Mouse (Mus musculus) urinary bladder, postnatal 25 days (tissue): ENCODE measurements around the gene P4ha2.

Experiments used
- DNase-seq: peaks from one replicate; pipeline ENCODE4 v3.0.0; 2022; ENCODE audit warnings: low spot score

P4ha2 gene

DNA sequence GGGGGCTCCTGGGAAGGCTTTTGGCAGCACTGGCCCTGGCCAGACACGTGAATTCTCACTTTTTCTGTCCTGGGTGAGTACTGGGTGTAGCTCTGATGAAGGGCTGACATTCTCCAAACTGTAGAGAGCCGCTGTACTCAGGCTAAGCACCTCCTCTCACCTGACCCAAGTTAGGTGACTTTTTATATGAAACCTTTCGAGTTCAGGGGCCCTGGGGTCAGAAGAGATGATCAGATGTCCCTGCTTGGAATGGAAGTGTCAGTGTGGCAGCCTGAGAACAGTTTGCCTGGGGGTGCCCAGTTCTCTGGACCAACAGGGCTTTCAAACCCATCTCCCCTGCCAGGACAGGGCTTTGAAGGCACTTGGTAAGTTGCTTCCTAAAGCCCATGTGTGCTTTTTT is 8.2 kb downstream of the P4ha2 start:
- DNase-seq: no peak

DNA sequence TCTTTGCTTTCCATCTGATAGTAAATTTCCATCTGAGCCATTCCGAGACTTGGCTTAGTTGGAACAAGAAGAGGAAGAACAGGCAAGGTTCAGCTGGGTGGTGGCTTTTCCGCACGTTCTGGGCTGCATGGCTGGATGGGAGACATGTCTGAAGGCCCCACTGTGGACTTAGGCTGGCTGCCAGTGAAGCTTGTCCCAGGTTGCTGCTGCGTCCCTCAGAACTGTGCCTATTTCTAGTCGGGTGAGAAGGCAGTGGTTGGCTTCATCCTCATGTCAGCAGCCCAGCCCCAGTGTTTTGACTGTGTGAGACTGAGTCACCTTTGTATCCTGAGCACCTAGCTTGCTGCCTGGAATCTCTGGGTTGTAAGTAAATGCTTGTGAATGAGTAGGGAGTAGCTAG is 9.0 kb downstream of the P4ha2 start:
- no peak for DNase-seq

GRCm38 (mm10) chr11:54111291-54111690 is 11.4 kb downstream of the P4ha2 start:
- DNase-seq: no peak

- DNase-seq: no peak
Observed at GRCm38 (mm10) chr11:54111976-54112741, 12.3 kb downstream of the P4ha2 start.

DNA sequence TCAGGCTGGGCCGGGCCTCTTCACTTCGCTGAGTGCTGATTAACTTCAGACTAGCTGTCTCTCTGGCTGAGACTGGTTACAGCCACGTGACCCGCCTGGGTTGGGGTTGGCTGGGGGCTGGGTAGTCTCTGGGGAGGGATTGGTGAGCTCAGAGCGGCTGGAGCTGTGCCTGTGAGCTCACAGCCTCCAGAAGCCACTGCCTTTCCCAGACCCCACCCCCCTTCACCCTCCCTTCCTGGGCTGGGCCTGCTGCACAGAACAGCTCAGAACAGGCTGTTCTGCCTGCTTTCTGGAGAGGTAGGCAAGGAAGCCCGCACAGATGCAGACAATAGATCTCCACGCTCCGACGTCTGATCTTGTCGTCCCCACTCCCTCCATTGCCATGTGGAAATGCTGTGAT is 13.0 kb downstream of the P4ha2 start:
- peak; percentile 75 for DNase-seq

- DNase-seq: no peak
Observed at GRCm38 (mm10) chr11:54113352-54113751, 13.5 kb downstream of the P4ha2 start.

DNA sequence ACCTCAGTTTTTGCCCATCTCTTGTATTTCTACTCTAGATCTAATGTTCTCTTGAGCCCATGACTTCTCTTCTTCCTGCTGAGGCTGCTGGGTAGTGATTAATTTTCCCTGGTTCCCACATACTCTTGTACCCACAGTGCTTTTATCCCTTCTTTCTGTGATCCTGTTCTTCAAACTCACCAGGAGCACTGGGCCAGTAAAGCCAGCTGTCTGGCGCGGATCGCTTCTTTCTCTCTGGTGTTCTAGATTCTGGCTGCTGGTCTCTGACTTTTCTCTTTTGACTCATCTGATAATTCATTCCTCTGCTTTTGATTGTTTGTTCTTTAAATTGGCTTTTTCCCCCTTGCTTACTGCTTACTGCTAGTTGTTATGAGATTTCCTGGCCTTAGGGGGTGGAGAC is 14.9 kb downstream of the P4ha2 start:
- DNase-seq: no peak

DNA sequence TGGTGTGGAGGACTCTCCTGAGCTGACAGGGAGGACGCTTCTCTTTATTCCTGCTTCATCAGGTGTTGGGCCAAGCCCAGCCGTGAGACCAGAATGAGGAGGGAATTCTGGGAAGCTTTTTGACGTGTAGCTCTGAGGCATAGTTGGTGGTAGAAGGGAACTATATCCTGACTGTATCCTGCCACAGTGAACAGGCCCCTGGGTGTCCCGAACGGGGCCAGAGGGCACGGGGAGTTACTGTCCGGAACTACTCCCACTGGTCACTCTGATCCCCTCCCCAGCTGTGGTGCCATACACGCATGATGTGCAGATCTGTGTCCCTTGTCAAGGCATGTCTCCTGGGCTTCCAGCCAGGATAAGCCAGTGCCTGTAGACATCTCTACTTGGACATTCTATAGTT is 15.4 kb downstream of the P4ha2 start:
- no peak for DNase-seq

DNA sequence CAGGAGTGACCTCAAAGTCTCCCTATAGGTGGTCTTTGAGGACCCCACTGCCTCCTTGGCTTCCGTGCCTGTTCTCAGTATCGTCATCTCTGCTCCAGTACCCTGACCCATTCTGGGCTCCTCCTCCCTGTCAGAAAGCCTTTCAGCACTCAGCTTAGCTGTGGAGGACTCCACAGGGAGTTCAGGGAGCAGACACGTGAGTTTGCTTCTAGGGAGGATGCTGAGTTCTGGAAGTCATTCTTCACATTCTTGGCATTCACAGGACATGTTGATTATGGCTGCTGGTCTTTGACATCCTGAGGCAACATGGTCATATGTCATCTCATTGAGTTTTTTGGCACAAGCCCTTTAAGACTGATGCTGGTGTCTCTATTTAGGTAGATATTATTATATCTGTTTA is 16.0 kb downstream of the P4ha2 start:
- DNase-seq: no peak

- DNase-seq: no peak
Observed at GRCm38 (mm10) chr11:54116406-54116805, 16.5 kb downstream of the P4ha2 start.

- DNase-seq: no peak
Observed at GRCm38 (mm10) chr11:54117096-54117495, 17.2 kb downstream of the P4ha2 start.

DNA sequence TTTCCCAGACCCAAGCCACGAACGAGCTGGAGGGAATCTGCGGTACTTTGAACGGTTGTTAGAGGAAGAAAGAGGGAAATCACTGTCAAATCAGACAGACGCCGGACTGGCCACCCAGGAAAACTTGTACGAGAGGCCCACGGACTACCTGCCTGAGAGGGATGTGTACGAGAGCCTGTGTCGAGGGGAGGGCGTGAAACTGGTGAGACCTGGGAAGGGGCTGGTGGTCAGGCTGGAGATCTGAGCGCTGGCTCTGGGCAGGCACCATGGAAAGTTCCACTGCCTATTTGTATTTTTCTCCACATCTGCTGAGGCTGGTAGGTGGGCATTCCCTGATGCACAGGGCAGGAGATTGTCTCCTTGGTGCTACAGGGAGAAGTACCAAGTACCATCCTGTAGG is 19.2 kb downstream of the P4ha2 start:
- no peak for DNase-seq

DNA sequence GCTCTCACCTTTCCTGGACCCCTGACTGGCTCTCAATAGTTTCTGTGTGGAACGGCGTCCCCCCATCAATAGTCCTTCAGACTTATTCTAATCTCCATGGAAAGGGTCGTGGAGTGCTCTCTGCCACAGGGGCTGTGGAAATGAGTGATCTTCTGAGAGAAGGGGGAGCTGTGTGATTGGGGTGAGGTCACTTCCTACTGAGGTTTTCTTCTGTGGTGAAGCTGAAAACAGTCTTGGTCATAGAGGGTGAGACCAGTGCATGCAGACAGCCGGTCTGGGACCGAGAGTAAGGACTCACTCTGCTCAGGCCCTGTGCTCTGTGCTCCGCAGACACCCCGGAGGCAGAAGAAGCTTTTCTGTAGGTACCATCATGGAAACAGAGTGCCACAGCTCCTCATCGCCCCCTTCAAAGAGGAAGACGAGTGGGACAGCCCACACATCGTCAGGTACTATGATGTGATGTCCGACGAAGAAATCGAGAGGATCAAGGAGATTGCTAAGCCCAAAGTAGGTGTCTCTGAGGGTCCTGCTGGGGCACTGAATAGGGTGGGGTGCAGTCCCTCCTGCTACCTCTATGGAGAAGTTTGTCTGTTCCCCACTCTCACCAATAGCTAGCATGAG is 20.0 kb downstream of the P4ha2 start:
- no peak for DNase-seq

DNA sequence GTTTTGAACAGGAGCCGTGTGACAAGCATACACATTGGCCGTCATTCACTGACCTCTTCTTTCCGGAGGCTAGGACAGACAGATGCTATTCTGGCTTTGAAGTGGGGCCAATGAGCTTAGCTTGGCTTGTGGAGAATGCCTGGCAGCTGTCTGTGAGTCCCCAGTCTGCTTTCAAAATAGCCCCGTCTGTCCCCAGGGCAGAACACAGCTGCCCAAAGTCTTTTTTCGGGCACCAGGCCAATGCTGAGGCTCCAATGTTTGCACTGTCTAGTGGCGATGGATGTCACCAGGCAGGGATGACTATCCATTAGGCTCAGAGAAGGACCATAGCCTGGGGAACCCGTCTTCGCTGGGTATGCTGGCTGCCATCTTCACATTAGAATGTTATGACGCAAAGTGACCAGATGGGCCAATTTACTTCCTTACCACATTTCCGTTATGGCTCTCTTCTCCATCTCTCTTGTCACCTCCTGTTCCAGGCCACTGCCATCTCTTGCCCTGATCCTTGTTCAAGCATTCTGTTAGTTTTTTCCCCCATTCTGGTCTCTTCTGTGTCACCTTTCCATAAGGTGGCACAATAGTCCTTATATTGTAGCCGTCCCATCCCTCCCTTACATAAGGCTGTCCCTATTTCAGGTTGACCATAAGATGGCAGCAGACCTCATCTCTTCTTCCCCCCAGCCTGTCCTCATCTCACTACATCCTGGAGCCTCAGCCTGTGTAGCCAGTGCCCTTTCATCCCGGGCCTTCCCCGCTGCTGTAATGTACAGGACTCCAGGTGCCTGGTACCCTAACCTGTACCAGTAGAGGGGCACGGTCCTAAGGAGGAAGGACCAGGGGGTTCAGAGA is 22.7 kb downstream of the P4ha2 start:
- DNase-seq: no peak

DNA sequence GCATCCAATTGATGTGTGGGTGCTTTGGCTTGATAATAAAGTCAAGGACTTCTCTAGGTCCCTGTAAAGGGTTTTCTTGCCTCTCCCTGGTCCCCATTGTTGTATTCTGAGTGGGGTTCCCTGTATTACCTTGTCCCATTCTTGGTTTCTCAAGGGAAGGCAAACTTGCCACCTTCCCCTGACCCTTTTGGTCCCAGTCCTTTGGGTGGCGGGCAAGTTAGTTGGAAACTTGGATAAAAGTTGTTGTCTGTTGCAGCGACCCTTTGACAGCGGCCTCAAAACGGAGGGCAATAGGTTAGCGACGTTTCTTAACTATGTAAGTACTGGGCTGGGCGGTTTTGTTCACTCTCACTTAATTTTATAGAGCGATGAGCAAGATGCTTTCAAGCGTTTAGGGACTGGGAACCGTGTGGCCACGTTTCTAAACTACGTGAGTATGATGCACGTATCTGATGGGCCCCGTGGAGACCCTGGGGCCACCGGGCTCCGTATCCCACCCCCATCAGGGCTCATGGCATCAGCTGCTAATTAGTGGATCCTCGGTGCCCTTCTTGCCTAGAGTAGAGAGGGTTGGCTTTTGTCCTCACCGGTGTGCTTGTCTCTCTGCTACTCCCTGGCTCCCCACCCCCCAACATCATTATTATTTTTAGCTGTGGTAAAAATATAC is 26.2 kb downstream of the P4ha2 start:
- DNase-seq: no peak

DNA sequence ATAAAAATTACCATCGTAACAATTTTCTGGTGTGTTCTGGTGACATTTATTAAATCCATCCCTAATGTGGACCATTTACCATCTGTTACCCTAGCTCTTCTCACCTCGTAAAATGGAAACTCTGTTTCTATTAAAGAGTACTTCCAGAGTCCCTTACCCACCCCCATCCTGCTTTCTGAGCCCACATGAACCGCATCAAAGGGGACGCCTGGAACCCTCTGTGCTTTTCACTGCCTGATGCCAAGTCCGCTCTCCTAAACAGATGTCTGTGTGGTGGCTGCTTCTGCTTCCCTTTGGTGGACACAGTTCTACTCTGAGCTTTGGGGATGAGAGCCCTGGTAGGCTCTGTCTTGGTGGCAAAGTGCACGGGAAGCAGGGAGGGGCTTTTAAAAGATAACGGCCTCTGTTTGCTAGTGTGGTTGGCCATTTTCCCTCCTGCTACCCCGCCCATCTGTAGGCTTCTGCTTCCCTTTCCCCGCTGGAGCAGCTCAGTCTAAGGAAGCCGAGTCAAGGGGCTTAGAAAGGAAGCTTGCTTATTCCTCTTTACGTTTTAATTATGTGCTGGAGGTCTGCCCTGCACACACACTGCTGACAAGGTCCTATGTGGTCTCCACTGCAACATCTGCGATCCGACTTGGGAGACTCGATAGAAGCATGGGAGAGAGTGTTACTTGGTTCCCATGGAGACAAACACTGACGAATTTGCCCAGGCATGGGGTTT is 26.9 kb downstream of the P4ha2 start:
- DNase-seq: no peak

DNA sequence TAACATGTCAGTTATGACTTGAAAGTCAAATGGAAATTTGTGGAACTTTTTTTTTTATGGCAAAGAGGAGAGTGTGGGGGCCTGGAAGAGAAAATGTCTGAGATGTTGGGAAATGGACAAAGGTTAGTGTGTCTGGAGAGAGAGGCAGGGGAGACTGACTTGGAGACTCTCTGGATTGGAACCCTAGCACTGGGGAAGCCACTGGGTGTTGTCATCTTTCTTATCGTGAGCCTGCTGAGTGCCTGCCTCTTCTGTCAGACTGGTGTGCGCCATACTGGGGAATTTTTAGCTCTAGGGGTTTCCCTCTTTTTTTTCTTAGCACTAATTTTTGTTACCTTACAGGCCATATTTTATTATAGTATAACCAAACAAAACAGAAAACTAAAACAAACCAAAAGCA is 27.5 kb downstream of the P4ha2 start:
- no peak for DNase-seq

DNA sequence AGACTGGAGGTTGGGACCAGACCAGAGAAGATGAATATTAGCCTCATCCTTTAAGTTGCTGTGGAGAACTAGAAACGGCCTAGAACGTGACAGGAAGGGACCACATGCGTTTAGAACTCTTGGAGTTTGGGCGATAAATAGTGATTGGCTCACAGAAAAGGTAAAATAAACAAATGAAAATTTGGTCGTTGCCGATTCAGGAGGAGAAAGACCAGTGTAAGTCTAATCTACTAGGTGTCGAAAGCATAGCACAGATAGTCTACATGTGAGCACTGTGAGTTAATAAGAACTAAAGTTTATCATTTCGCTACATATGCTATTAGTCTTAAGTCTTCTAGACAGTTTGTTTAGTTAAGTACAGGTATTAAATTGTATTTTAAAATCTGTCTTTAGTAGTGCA is 30.1 kb downstream of the P4ha2 start:
- no peak for DNase-seq

DNA sequence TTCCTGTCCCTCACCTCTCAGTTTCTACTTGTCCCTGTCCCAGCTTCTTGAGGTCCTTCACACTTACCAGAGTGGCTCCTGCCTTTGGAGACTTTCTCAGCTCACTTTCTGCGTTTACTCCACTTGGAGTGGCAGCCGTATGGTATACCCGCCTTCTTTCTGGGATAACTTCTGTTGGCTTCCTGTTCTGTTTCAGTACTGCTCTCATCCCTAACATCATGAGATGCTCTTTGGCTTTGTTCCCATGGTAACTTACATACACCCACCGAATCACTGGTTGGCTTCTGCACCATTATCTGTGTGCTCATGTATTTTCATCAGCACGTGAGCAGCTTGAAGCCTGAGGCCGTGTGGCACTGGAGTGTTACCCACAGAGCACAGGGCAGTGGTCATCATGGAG is 30.8 kb downstream of the P4ha2 start:
- no peak for DNase-seq

DNA sequence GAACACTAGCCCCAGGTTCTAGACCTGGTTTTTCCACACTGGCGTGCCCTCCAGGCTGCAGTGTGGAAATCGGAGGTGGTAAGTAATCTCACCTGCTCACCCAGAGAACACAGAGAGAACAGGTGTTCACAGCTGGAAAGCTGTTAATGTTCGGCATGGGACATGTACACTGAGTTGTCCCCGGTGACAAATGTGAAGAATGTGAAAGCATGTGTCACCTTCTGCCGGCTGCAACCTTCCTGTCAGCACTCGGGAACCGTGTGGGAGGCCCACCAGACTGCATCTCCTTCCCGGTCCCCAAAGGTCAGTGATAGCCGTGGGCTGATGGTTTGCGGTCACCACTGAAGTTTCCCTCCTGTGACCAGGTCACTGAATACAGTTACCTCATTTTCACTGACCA is 32.4 kb downstream of the P4ha2 start:
- no peak for DNase-seq

- no peak for DNase-seq
Observed at GRCm38 (mm10) chr11:54134905-54135304, 35.0 kb downstream of the P4ha2 start.

DNA sequence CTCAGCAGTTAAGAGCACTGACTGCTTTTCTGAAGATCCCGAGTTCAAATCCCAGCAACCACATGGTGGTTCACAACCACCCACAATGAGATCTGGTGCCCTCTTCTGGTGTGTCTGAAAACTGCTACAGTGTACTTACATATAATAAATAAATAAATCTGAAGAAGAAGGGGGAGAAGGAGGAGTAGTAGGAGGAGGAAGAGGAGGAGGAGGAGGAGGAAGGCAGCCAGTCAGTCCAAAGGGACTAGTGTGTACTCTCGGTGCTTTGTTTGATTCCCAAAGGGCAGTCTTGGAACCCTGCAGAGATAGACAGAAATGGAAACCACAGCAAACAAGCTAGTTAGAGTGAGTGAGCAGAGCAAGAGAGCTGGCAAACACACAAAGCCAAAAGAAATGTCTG is 40.3 kb downstream of the P4ha2 start:
- DNase-seq: peak; percentile 29
